Comparison of ENCODE assay signal across 7 mouse cellular contexts in the genomic region with DNA sequence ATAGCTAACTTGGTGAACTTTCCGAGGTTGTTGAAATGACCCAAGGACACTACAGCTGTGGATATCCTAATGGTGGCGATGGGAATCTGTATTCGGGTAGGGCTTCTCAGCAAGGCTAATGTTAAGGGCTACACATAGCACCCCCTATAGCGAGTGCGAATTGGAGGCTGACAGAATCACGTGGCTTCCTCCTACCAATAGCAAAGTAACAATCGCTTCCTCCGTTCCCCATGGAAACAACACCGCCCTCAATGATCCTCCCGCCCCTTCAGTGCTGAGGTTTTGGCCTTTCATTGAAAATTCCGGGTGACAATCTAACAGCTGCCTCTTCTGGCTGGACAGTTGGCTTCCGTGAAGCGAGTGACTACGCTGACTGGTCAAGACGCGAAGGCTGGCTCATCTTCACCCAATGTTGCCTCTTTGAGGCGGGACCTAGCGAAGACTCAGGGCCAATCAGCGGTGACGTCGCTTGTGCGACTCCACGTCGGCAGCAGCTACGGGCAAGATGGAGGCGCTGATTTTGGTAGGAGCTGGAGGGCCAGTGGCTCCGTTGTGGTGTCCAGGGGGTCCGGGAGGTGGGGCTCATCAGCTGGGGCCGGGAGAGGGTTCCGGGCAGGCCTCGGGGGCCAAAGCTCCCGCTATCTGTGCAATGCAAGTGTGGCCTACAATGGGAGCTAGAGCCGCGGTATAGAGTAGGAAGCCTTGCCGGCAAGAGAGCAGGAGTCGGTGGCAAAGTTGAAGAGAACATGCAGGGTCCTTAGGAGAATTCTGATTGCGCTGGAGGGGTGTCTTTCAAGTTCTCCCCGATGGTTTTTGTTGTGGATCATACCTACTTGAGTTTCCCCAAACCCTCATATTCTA. TPM values are rescaled to one million over a fixed set of nuclear protein-coding genes. Genes with fewer than 3 reads are reported as not detected.
A peak's percentile ranks its signal among the peaks of the same experiment; 100 is the strongest.
DNase-seq lines count a peak whose midpoint lies in the region; ATAC-seq lines count a peak whose summit lies in the region.

A gene (plus strand): TSS at position 296 of the 861 bp plus-strand sequence.

- no peaks in the 10 kb centered on the region for H3K36me3 ChIP-seq in embryonic facial prominence, embryonic 12.5 days
- no peaks in the 10 kb centered on the region for H3K36me3 ChIP-seq in limb, embryonic 11.5 days (ENCODE audit: control insufficient read depth, insufficient read depth, low read length)
- H3K36me3 ChIP-seq in midbrain, embryonic 14.5 days (ENCODE audit: control insufficient read depth, insufficient read depth, low read length) = no peaks in the 10 kb centered on the region

- 0% methylated on average over 38 of the region's 38 CpGs for WGBS in embryonic facial prominence, embryonic 12.5 days
- WGBS in limb, embryonic 11.5 days = under 1% methylated on average over 38 of the region's 38 CpGs
- WGBS in midbrain, embryonic 14.5 days = under 1% methylated on average over 38 of the region's 38 CpGs

- peak within 1 kb of the TSS; percentile 79 for H3K9ac ChIP-seq in embryonic facial prominence, embryonic 12.5 days
- peak within 1 kb of the TSS; percentile 79 for H3K9ac ChIP-seq in limb, embryonic 11.5 days (ENCODE audit: low read length)
- peak within 1 kb of the TSS; percentile 47 for H3K9ac ChIP-seq in midbrain, embryonic 14.5 days (replicated peaks; ENCODE audit: low read length)

- peak within 1 kb of the TSS; percentile 88 for H3K4me3 ChIP-seq in embryonic facial prominence, embryonic 12.5 days
- peak within 1 kb of the TSS; percentile 71 for H3K4me3 ChIP-seq in limb, embryonic 11.5 days (ENCODE audit: low read depth, low read length)
- H3K4me3 ChIP-seq in midbrain, embryonic 14.5 days (replicated peaks; ENCODE audit: low read depth, low read length) = peak within 1 kb of the TSS; percentile 85

- peak; percentile 91 for DNase-seq in adrenal gland, postnatal 25 days
- DNase-seq in heart, adult 11 months = peak; percentile 100
- DNase-seq in kidney, adult 18-20 months = peak; percentile 93
- DNase-seq in limb, embryonic 11.5 days (ENCODE audit: low spot score) = peak; percentile 93
- peak; percentile 98 for DNase-seq in midbrain, embryonic 14.5 days
- DNase-seq in spleen, adult 18-20 months = peak; percentile 80 to 89

- H3K9me3 ChIP-seq in embryonic facial prominence, embryonic 12.5 days = no peaks in the 10 kb centered on the region
- H3K9me3 ChIP-seq in limb, embryonic 11.5 days (ENCODE audit: control insufficient read depth, low read length) = no peaks in the 10 kb centered on the region
- H3K9me3 ChIP-seq in midbrain, embryonic 14.5 days (ENCODE audit: control insufficient read depth, low read length) = no peaks in the 10 kb centered on the region

- H3K27me3 ChIP-seq in embryonic facial prominence, embryonic 12.5 days = no peaks in the 10 kb centered on the region
- no peaks in the 10 kb centered on the region for H3K27me3 ChIP-seq in limb, embryonic 11.5 days (ENCODE audit: control insufficient read depth, insufficient read depth, low read length)
- H3K27me3 ChIP-seq in midbrain, embryonic 14.5 days (ENCODE audit: control insufficient read depth, insufficient read depth, low read length) = no peaks in the 10 kb centered on the region

- H3K4me2 ChIP-seq in embryonic facial prominence, embryonic 12.5 days (replicated peaks) = peak within 1 kb of the TSS; percentile 60
- peak within 1 kb of the TSS; percentile 61 for H3K4me2 ChIP-seq in limb, embryonic 11.5 days (ENCODE audit: low read depth, severe bottlenecking)
- H3K4me2 ChIP-seq in midbrain, embryonic 14.5 days (ENCODE audit: low read length) = peak within 1 kb of the TSS; percentile 61

- ATAC-seq in embryonic facial prominence, embryonic 12.5 days (ENCODE audit: insufficient number of reproducible peaks, insufficient read depth, low FRiP score, low TSS enrichment) = peak; percentile 99
- ATAC-seq in limb, embryonic 11.5 days (ENCODE audit: insufficient number of reproducible peaks, low FRiP score, low TSS enrichment, low read depth) = peak; percentile 99
- ATAC-seq in midbrain, embryonic 14.5 days (ENCODE audit: low FRiP score, low TSS enrichment) = peak; percentile 100

- 0 out of 2 replicates have a peak, but pooled peaks cover under 1% of the 10 kb centered on the region for H3K4me1 ChIP-seq in embryonic facial prominence, embryonic 12.5 days
- peaks cover 3% of the 10 kb centered on the region; the same call in 1 of the 2 replicates for H3K4me1 ChIP-seq in limb, embryonic 11.5 days (ENCODE audit: control insufficient read depth, insufficient read depth, low read length)
- peaks cover 11% of the 10 kb centered on the region for H3K4me1 ChIP-seq in midbrain, embryonic 14.5 days (ENCODE audit: control insufficient read depth, insufficient read depth, low read length)

- H3K27ac ChIP-seq in embryonic facial prominence, embryonic 12.5 days = peak within 1 kb of the TSS; percentile 48; the same call in 1 of the 2 replicates
- H3K27ac ChIP-seq in limb, embryonic 11.5 days (replicated peaks; ENCODE audit: low read depth, low read length) = 0 out of 2 replicates have a peak within 1 kb of the TSS, but pooled peaks have one; percentile 45
- peak within 1 kb of the TSS; percentile 61 for H3K27ac ChIP-seq in midbrain, embryonic 14.5 days (replicated peaks; ENCODE audit: low read depth, low read length)

RNA-seq across cellular contexts. Expression of the gene that starts here (rescaled TPM):
- total RNA-seq in adrenal gland, postnatal 25 days (2021) = 143 and 145 TPM in 2 replicates
- polyA plus RNA-seq in embryonic facial prominence, embryonic 12.5 days (2016; fragmentation: Nextera tagmentation; extraction: Ambion mirVana) = 257 and 268 TPM in 2 replicates
- polyA plus RNA-seq in limb, embryonic 11.5 days (2014; fragmentation: Nextera tagmentation; extraction: Ambion mirVana) = 320 and 334 TPM in 2 replicates
- 197 and 231 TPM in 2 replicates for polyA plus RNA-seq in midbrain, embryonic 14.5 days (2014; fragmentation: Nextera tagmentation; extraction: Ambion mirVana)

Comparison
In these comparisons a context has a peak if more than half of its experiments do, and no peak if none do; other contexts are left out.
1. Peak in every context shown above with its lines: DNase-seq, ATAC-seq, H3K4me3 ChIP-seq and H3K27ac ChIP-seq.